Mouse (Mus musculus) retina, adult 2 months (tissue): ENCODE measurements around the gene Arntl2.
"Not testable (repeated sequence)": the region's sequence is repeated elsewhere in the genome, so short reads cannot be mapped to it uniquely, and the experiment has no call there.

Experiments
- DNase-seq: peaks from one replicate; pipeline ENCODE4 v3.0.0-alpha.2; 2012; ENCODE audit warnings: low read depth, low spot score

The Arntl2 gene

GRCm38 (mm10) chr6:146847402-146847801 is 51.5 kb downstream of the Arntl2 start:
- no peak for DNase-seq

GRCm38 (mm10) chr6:146848281-146848680 is 52.4 kb downstream of the Arntl2 start:
- no peak for DNase-seq

GRCm38 (mm10) chr6:146850050-146850449 is 54.2 kb downstream of the Arntl2 start, which contains the start of gene Smco2:
Gene Smco2, plus strand, starts transcription at chr6:146850104.
- no peak for DNase-seq

GRCm38 (mm10) chr6:146851916-146852315 is 56.1 kb downstream of the Arntl2 start:
- DNase-seq = no peak

- DNase-seq = no peak
Measured at GRCm38 (mm10) chr6:146852739-146853138, 56.9 kb downstream of the Arntl2 start.

GRCm38 (mm10) chr6:146855185-146855584 is 59.3 kb downstream of the Arntl2 start:
- DNase-seq = no peak

GRCm38 (mm10) chr6:146857386-146857785 is 61.5 kb downstream of the Arntl2 start:
- DNase-seq = no peak

- no peak for DNase-seq
Measured at GRCm38 (mm10) chr6:146863154-146863553, 67.3 kb downstream of the Arntl2 start.

GRCm38 (mm10) chr6:146864370-146864769 is 68.5 kb downstream of the Arntl2 start:
- DNase-seq = not testable (repeated sequence)

- no peak for DNase-seq
Measured at GRCm38 (mm10) chr6:146865701-146866100, 69.8 kb downstream of the Arntl2 start.

- DNase-seq = no peak
Measured at GRCm38 (mm10) chr6:146871975-146872374, 76.1 kb downstream of the Arntl2 start.

GRCm38 (mm10) chr6:146874415-146874814 is 78.6 kb downstream of the Arntl2 start:
- DNase-seq = no peak

- DNase-seq = no peak
Measured at GRCm38 (mm10) chr6:146876820-146877219, 81.0 kb downstream of the Arntl2 start.

GRCm38 (mm10) chr6:146877425-146878045 is 81.7 kb downstream of the Arntl2 start:
- no peak for DNase-seq

- DNase-seq = no peak
Measured at GRCm38 (mm10) chr6:146878926-146879325, 83.1 kb downstream of the Arntl2 start.

- DNase-seq = no peak
Measured at GRCm38 (mm10) chr6:146879856-146880255, 84.0 kb downstream of the Arntl2 start.

GRCm38 (mm10) chr6:146880296-146880695 is 84.4 kb downstream of the Arntl2 start:
- no peak for DNase-seq

GRCm38 (mm10) chr6:146881896-146882770 is 86.3 kb downstream of the Arntl2 start:
- no peak for DNase-seq
